16 mouse cellular contexts compared by ENCODE assay signal in genomic region chr1:180762180-180762579, GRCm38 (mm10). TPM values are rescaled to one million over a fixed set of nuclear protein-coding genes. Genes with fewer than 3 reads are reported as not detected.
DNase-seq lines count a peak whose midpoint lies in the region; ATAC-seq and TF ChIP-seq lines count a peak whose summit lies in the region.
"Had no signal": no experiment of that assay in that cellular context is flagged by ENCODE, and none has a peak within 500 bp of the region (broad histone marks: within the 10 kb centered on the region; RNA-seq: fewer than 3 reads in every experiment).

No protein-coding gene starts in this region.

- H3K4me1 ChIP-seq in testis, adult 2 months (ENCODE audit: control insufficient read depth, insufficient read depth, low read length): peaks cover 14% of the 10 kb centered on the region
- H3K4me1 ChIP-seq in intestine, embryonic 16.5 days (ENCODE audit: control insufficient read depth, insufficient read depth, low read length): peaks cover 23% of the 10 kb centered on the region
- H3K4me1 ChIP-seq in midbrain, embryonic 16.5 days (ENCODE audit: control insufficient read depth, insufficient read depth, low read length): peaks cover 3% of the 10 kb centered on the region; the same call in 1 of the 2 replicates

- H3K9ac ChIP-seq in intestine, embryonic 16.5 days (ENCODE audit: low read depth, low read length): no peak overlapping the region
- H3K9ac ChIP-seq in midbrain, embryonic 16.5 days (ENCODE audit: low read depth, low read length): no peak overlapping the region
- H3K9ac ChIP-seq: hindbrain, embryonic 13.5 days; liver, embryonic 12.5 days had no signal

- H3K36me3 ChIP-seq in testis, adult 2 months (ENCODE audit: control insufficient read depth, insufficient read depth, low read length): no peaks in the 10 kb centered on the region
- H3K36me3 ChIP-seq in intestine, embryonic 16.5 days (ENCODE audit: control insufficient read depth, insufficient read depth, low read length): no peaks in the 10 kb centered on the region
- H3K36me3 ChIP-seq in midbrain, embryonic 16.5 days (ENCODE audit: control insufficient read depth, insufficient read depth, low read length): no peaks in the 10 kb centered on the region
- H3K36me3 ChIP-seq: hindbrain, embryonic 13.5 days; liver, embryonic 12.5 days; neural tube, embryonic 12.5 days had no signal

- DNase-seq in testis, postnatal 14 days (ENCODE audit: low spot score): no peak
- peak; percentile 47 for DNase-seq in lung, postnatal 36 days
- DNase-seq in adrenal gland, postnatal 25 days: no peak
- DNase-seq: cerebellum, adult 18-20 months; gastrocnemius, adult 2 months; kidney, postnatal 25 days; right cerebral cortex, postnatal 4 days had no signal

- no peak overlapping the region for H3K27ac ChIP-seq in testis, adult 2 months (ENCODE audit: control insufficient read depth, insufficient read depth, low read depth, low read length)
- H3K27ac ChIP-seq in intestine, embryonic 16.5 days (ENCODE audit: low read length): no peak overlapping the region
- H3K27ac ChIP-seq in midbrain, embryonic 16.5 days (ENCODE audit: low read length): no peak overlapping the region
- H3K27ac ChIP-seq: gastrocnemius, adult 2 months; hindbrain, embryonic 13.5 days; liver, embryonic 12.5 days; neural tube, embryonic 12.5 days had no signal

- H3K4me3 ChIP-seq in testis, adult 2 months (ENCODE audit: control insufficient read depth, low read depth, low read length): peak overlapping the region; percentile 19
- H3K4me3 ChIP-seq in intestine, embryonic 16.5 days (ENCODE audit: low read length): no peak overlapping the region
- no peak overlapping the region for H3K4me3 ChIP-seq in midbrain, embryonic 16.5 days (ENCODE audit: low read depth, low read length)
- H3K4me3 ChIP-seq: erythroblast, embryonic 14.5 days; gastrocnemius, adult 2 months; hindbrain, embryonic 13.5 days; liver, embryonic 12.5 days; neural tube, embryonic 12.5 days had no signal

- no peak for TF ChIP-seq CTCF in testis, adult 2 months (IDR thresholded peaks at IDR 0.05; ENCODE audit: control insufficient read depth, insufficient read depth, insufficient replicate concordance, low read depth, low read length)

- no peaks in the 10 kb centered on the region for H3K9me3 ChIP-seq in intestine, embryonic 16.5 days (ENCODE audit: control insufficient read depth, low read length)
- H3K9me3 ChIP-seq in midbrain, embryonic 16.5 days (replicated peaks; ENCODE audit: control insufficient read depth, low read length, poor library complexity, severe bottlenecking): no peaks in the 10 kb centered on the region
- H3K9me3 ChIP-seq: hindbrain, embryonic 13.5 days; liver, embryonic 12.5 days; neural tube, embryonic 12.5 days had no signal

- H3K4me2 ChIP-seq in intestine, embryonic 16.5 days (ENCODE audit: low read depth, low read length): no peak overlapping the region
- no peak overlapping the region for H3K4me2 ChIP-seq in midbrain, embryonic 16.5 days (ENCODE audit: low read length)
- H3K4me2 ChIP-seq: liver, embryonic 12.5 days had no signal

- TF ChIP-seq POLR2A in testis, adult 2 months (IDR thresholded peaks at IDR 0.05; ENCODE audit: control insufficient read depth, low read depth, low read length): no peak

- WGBS in intestine, embryonic 16.5 days: 67% methylated on average over 11 of the region's 11 CpGs
- WGBS in midbrain, embryonic 16.5 days: 91% methylated on average over 11 of the region's 11 CpGs

- H3K27me3 ChIP-seq in testis, adult 2 months (ENCODE audit: control insufficient read depth, insufficient read depth, low read length): no peaks in the 10 kb centered on the region
- H3K27me3 ChIP-seq in intestine, embryonic 16.5 days (replicated peaks; ENCODE audit: control insufficient read depth, insufficient read depth, low read length): no peaks in the 10 kb centered on the region; the same call in 1 of the 2 replicates
- H3K27me3 ChIP-seq in midbrain, embryonic 16.5 days (ENCODE audit: control insufficient read depth, insufficient read depth, low read depth, low read length): no peaks in the 10 kb centered on the region
- H3K27me3 ChIP-seq: neural tube, embryonic 12.5 days had no signal

- ATAC-seq in intestine, embryonic 16.5 days: peak; percentile 26; the same call in 1 of the 2 replicates
- no peak for ATAC-seq in activated CD4-positive, CD25-positive, alpha-beta regulatory T cell, adult 4 months
- ATAC-seq in midbrain, embryonic 16.5 days: no peak
- ATAC-seq: forebrain, embryonic 16.5 days; liver, embryonic 12.5 days had no signal

RNA-seq across cellular contexts. Expression of gene Acbd3, which starts 36.3 kb away (rescaled TPM):
- 14.9 and 17.6 TPM in 2 replicates for polyA plus RNA-seq in testis, adult 2 months (2012; rRNA removed)
- 17.1 and 17.5 TPM in 2 replicates for polyA plus RNA-seq in intestine, embryonic 16.5 days (2015; fragmentation: Nextera tagmentation; extraction: Ambion mirVana)
- 10 to 100 TPM; 11.5 to 11.9 TPM for polyA plus RNA-seq in activated CD4-positive, CD25-positive, alpha-beta regulatory T cell, adult 4 months (2017; shearing (Covaris generic))
- polyA plus RNA-seq in midbrain, embryonic 16.5 days (2015; fragmentation: Nextera tagmentation; extraction: Ambion mirVana): 22.4 and 23.9 TPM in 2 replicates
- total RNA-seq in adrenal gland, postnatal 25 days (2021): 45.5 and 48.8 TPM in 2 replicates

RNA-seq across cellular contexts. Expression of gene H3f3a, which starts 51.6 kb away (rescaled TPM):
- polyA plus RNA-seq in testis, adult 2 months (2012; rRNA removed): 538 and 540 TPM in 2 replicates
- 1,661 and 1,810 TPM in 2 replicates for polyA plus RNA-seq in intestine, embryonic 16.5 days (2015; fragmentation: Nextera tagmentation; extraction: Ambion mirVana)
- 100 to 1,000 TPM; 737 to 878 TPM for polyA plus RNA-seq in activated CD4-positive, CD25-positive, alpha-beta regulatory T cell, adult 4 months (2017; shearing (Covaris generic))
- 2,888 and 3,200 TPM in 2 replicates for polyA plus RNA-seq in midbrain, embryonic 16.5 days (2015; fragmentation: Nextera tagmentation; extraction: Ambion mirVana)
- total RNA-seq in adrenal gland, postnatal 25 days (2021): 739 and 836 TPM in 2 replicates
